Mouse (Mus musculus): ENCODE results near the gene Cd37. TPM values are rescaled to one million over a fixed set of nuclear protein-coding genes. Genes with fewer than 3 reads are reported as not detected.

Gene Cd37
- polyA plus RNA-seq, 1 experiment from 2014 or later: 1.3 TPM

DNA sequence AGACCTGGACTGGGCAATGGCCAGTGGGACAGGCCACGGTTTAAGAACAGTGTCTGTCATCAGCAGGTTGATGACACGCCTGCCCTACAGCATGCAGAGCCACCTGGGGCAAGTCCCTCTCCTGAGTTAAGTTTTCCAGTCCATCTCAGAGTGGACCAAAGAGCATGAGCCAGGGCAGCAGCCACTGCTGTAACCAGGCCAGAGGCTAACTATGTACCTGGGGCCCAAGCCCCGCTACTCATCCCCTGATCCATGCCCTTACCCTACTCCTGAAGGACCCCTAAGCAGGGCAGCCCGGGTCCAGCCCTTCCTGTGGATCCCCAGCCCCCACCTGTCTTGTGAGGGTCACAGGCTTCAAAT, 42.8 kb downstream of the Cd37 start:
- Histone ChIP-seq H3K4me2 (replicated peaks) (no peak overlapping the region), H3K9me3 (no peaks in the 10 kb centered on the region), H3K4me3 (no peak overlapping the region), H3K27me3 (peaks cover 20% of the 10 kb centered on the region), H3K27ac (replicated peaks) (no peak overlapping the region), H3K36me3 (no peaks in the 10 kb centered on the region), H3K4me1 (peaks cover 11% of the 10 kb centered on the region; the same call in 1 of the 2 replicates), H3K9ac (replicated peaks) (no peak overlapping the region)
- 85% methylated on average over 4 of the region's 4 CpGs for WGBS
- no peak for ATAC-seq (ENCODE audit: low FRiP score, low read depth)

- Histone ChIP-seq H3K4me1 (peaks cover 11% of the 10 kb centered on the region; the same call in 1 of the 2 replicates), H3K4me3 (no peak overlapping the region), H3K27me3 (peaks cover 25% of the 10 kb centered on the region), H3K27ac (replicated peaks) (no peak overlapping the region), H3K9me3 (no peaks in the 10 kb centered on the region), H3K4me2 (replicated peaks) (no peak overlapping the region), H3K9ac (replicated peaks) (no peak overlapping the region), H3K36me3 (no peaks in the 10 kb centered on the region)
- no peak for ATAC-seq (ENCODE audit: low FRiP score, low read depth)
- 62% methylated on average over 13 of the region's 13 CpGs for WGBS
Measured at GRCm38 (mm10) chr7:45195341-45196175, 43.4 kb downstream of the Cd37 start.

DNA sequence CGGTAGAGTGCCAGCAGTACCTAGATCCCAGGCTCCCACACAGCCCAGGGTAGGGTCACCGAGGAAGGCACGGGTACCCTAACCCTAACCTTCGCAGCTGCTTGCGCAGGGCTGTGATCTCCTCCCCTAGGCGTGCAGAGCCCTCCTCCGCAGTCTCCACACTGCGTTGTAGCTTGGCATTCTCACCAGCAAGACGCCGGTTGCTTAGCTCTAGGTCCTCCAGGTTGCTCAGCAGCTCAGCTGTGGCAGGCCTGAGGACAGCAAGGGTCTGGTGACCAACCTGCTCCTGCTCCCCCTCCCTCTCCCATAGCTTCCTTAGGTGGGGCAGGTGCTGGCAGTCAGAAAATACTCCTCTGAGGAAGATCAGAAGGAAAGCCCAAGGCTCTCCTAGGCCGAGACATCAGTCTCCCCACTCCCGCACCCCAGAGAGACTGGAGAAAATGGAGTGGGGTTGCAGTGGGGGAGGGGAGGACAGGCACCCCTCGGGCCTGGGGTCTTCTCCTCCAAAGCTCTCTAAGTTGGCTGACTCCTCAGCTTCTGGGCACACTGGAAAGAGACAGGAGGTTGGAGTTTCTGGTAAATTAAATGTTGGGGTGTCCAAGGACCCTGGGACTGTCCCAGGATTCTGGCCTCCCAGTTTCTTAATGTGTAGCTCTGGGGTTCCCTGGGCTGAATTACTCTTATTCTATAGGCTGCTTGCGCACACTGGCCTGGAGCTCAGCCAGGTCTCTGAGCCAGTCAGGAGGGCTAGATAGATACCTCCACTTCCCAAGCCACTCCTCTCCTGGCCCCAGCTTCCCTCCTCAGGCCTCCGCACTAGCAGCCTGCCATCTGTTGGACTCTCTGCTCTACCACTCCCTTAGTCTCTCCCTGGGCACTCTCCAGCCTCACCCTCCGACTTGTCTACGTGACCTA, 44.8 kb downstream of the Cd37 start:
- Histone ChIP-seq H3K4me1 (peaks cover 11% of the 10 kb centered on the region; the same call in 1 of the 2 replicates), H3K36me3 (no peaks in the 10 kb centered on the region), H3K4me3 (no peak overlapping the region), H3K9ac (replicated peaks) (no peak overlapping the region), H3K27ac (replicated peaks) (no peak overlapping the region), H3K27me3 (peaks cover 33% of the 10 kb centered on the region), H3K9me3 (no peaks in the 10 kb centered on the region), H3K4me2 (replicated peaks) (no peak overlapping the region)
- 76% methylated on average over 17 of the region's 17 CpGs for WGBS
- no peak for ATAC-seq (ENCODE audit: low FRiP score, low read depth)

- Histone ChIP-seq H3K27ac (replicated peaks) (no peak overlapping the region), H3K4me3 (no peak overlapping the region), H3K27me3 (peaks cover 39% of the 10 kb centered on the region), H3K36me3 (no peaks in the 10 kb centered on the region), H3K9ac (replicated peaks) (no peak overlapping the region), H3K4me1 (peaks cover 11% of the 10 kb centered on the region; the same call in 1 of the 2 replicates), H3K4me2 (replicated peaks) (no peak overlapping the region), H3K9me3 (no peaks in the 10 kb centered on the region)
- no peak for ATAC-seq (ENCODE audit: low FRiP score, low read depth)
- WGBS: 57% methylated on average over 5 of the region's 5 CpGs
Measured at GRCm38 (mm10) chr7:45193406-45193805, 45.5 kb downstream of the Cd37 start.

DNA sequence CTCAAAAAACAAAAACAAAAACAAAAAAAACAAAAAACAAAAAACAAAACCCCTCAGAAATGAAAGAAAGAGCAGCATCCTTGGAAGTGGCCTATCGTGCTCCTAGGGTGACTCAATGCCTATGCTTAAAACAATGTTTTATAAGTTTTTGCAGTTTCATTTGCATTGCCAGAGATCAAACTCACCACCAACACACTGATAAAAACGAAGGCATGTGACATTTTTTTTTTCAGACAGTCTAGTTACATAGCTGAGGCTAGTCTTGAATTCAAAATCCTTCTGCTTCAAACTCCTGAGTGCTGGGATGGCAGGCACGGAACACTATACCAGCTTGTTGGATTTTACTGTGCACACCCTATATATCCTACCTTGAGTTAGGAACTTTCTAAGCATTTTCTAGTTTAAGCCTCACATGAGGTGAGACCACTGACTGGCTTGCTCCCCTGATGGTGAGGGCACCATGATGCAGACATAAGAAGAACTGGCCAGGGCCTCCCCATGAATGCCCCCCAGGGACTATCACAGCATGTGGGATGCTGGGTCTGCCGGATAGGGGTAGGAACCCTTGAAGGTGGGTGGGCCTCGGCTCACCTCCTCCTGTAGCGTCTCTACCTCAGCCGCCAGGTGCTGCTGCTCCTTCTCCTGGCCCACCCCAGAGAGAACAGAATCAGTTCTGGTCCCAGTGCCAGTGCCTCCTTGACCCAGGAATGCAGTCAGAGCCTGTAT, 46.2 kb downstream of the Cd37 start:
- no peaks in the 10 kb centered on the region for H3K9me3 ChIP-seq
- H3K4me3 ChIP-seq: no peak overlapping the region
- H3K27me3 ChIP-seq: peaks cover 46% of the 10 kb centered on the region
- no peak overlapping the region for H3K4me2 ChIP-seq (replicated peaks)
- 78% methylated on average over 7 of the region's 7 CpGs for WGBS
- no peak for ATAC-seq (ENCODE audit: low FRiP score, low read depth)
- peaks cover 7% of the 10 kb centered on the region; the same call in 1 of the 2 replicates for H3K4me1 ChIP-seq
- no peaks in the 10 kb centered on the region for H3K36me3 ChIP-seq
- no peak overlapping the region for H3K27ac ChIP-seq (replicated peaks)
- H3K9ac ChIP-seq (replicated peaks): no peak overlapping the region; the same call in 1 of the 2 replicates

DNA sequence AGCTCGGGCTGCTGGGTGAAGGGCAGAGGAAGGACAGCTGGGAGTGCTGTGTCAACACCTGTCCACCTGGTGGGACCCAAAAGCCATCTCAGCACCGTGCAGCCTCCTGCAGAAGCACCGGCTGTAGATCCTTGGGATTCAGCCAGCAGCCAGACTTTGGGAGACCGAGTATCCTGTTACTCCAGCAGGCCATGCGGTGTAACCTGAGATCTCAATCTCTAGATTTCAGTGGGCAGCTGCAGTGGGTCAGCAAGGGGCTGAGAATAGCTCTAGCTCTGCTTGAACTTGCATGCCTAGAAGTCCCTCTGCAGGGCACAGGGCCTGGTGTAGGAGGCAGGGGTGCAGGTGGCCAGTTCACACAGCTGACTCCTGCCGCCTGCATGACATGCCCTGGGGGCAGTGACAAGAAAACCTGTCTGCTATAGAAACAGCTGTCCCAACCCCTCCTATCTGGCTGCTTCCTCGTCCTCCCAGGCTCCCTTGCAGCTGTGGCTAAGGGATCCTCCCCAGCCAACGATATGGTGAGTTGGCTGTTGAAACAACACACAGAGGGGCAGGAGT, 47.0 kb downstream of the Cd37 start:
- H3K4me2 ChIP-seq (replicated peaks): no peak overlapping the region
- peaks cover 46% of the 10 kb centered on the region for H3K27me3 ChIP-seq
- 33% methylated on average over 8 of the region's 8 CpGs for WGBS
- no peak overlapping the region for H3K4me3 ChIP-seq
- no peak overlapping the region for H3K27ac ChIP-seq (replicated peaks)
- H3K9ac ChIP-seq (replicated peaks): no peak overlapping the region
- H3K9me3 ChIP-seq: no peaks in the 10 kb centered on the region
- no peaks in the 10 kb centered on the region for H3K36me3 ChIP-seq
- no peak for ATAC-seq (ENCODE audit: low FRiP score, low read depth)
- peaks cover 4% of the 10 kb centered on the region; the same call in 1 of the 2 replicates for H3K4me1 ChIP-seq

DNA sequence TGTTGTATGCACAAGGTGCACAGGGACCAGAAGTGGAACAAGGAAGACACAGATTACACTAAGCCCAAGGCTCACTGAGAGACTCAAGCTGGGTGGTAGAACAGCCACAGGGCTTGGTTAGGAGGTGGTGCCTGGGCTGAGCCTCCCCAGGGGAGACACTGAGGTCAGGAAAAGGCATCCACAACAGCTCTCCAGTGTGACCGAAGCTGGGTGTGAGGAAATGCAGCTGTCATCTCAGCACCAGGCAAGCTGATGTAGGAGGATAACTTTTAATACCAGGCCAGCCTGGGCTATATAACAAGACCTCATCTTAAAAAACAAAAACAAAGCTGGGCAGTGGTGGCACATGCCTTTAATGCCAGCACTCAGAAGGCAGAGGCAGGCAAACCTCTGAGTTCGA, 47.8 kb downstream of the Cd37 start:
- Histone ChIP-seq H3K27me3 (peaks cover 53% of the 10 kb centered on the region), H3K9me3 (no peaks in the 10 kb centered on the region), H3K4me2 (replicated peaks) (no peak overlapping the region), H3K4me3 (no peak overlapping the region), H3K4me1 (peaks cover 4% of the 10 kb centered on the region; the same call in 1 of the 2 replicates), H3K36me3 (no peaks in the 10 kb centered on the region), H3K9ac (replicated peaks) (no peak overlapping the region), H3K27ac (replicated peaks) (no peak overlapping the region)
- ATAC-seq (ENCODE audit: low FRiP score, low read depth): no peak
- 82% methylated on average over 2 of the region's 2 CpGs for WGBS

GRCm38 (mm10) chr7:45190186-45190585, 48.7 kb downstream of the Cd37 start:
- ATAC-seq (ENCODE audit: low FRiP score, low read depth): no peak
- Histone ChIP-seq H3K36me3 (no peaks in the 10 kb centered on the region), H3K4me2 (replicated peaks) (no peak overlapping the region), H3K9ac (replicated peaks) (no peak overlapping the region), H3K4me1 (peaks cover 4% of the 10 kb centered on the region; the same call in 1 of the 2 replicates), H3K9me3 (no peaks in the 10 kb centered on the region), H3K27ac (replicated peaks) (no peak overlapping the region), H3K27me3 (peaks cover 63% of the 10 kb centered on the region), H3K4me3 (no peak overlapping the region)
- 95% methylated on average over 6 of the region's 6 CpGs for WGBS

GRCm38 (mm10) chr7:45189600-45189999, 49.3 kb downstream of the Cd37 start:
- H3K9me3 ChIP-seq: no peaks in the 10 kb centered on the region
- no peak overlapping the region for H3K4me2 ChIP-seq (replicated peaks)
- no peak overlapping the region for H3K4me3 ChIP-seq
- no peak overlapping the region for H3K9ac ChIP-seq (replicated peaks)
- no peak overlapping the region for H3K27ac ChIP-seq (replicated peaks)
- H3K4me1 ChIP-seq: peaks cover 4% of the 10 kb centered on the region; the same call in 1 of the 2 replicates
- 66% methylated on average over 16 of the region's 16 CpGs for WGBS
- H3K36me3 ChIP-seq: no peaks in the 10 kb centered on the region
- ATAC-seq (ENCODE audit: low FRiP score, low read depth): no peak
- H3K27me3 ChIP-seq: peaks cover 69% of the 10 kb centered on the region

DNA sequence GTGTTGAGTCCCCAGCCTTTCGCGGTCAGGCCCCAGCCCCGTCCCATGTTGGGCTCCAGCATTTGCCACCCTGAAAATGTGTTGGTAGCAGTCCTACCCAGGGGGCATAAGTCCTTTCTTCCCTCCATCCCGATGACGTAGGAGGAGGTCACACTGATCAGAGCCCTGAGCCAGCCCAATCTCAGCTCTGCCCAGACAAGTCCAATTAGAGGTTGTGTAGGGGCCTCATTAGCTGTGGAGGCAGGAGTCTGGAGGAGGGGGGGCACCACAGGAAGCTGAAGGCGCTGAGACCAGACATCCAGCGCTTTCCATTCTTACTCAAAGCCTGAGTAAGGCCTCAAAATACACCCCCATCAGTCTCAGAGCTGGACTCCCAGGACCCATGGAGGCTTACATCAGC, 53.0 kb downstream of the Cd37 start:
- Histone ChIP-seq H3K27me3 (peaks cover 93% of the 10 kb centered on the region), H3K36me3 (no peaks in the 10 kb centered on the region), H3K4me2 (replicated peaks) (no peak overlapping the region), H3K4me1 (peaks cover 16% of the 10 kb centered on the region), H3K4me3 (no peak overlapping the region), H3K9me3 (no peaks in the 10 kb centered on the region), H3K27ac (replicated peaks) (no peak overlapping the region), H3K9ac (replicated peaks) (no peak overlapping the region)
- no peak for ATAC-seq (ENCODE audit: low FRiP score, low read depth)
- 70% methylated on average over 7 of the region's 7 CpGs for WGBS

DNA sequence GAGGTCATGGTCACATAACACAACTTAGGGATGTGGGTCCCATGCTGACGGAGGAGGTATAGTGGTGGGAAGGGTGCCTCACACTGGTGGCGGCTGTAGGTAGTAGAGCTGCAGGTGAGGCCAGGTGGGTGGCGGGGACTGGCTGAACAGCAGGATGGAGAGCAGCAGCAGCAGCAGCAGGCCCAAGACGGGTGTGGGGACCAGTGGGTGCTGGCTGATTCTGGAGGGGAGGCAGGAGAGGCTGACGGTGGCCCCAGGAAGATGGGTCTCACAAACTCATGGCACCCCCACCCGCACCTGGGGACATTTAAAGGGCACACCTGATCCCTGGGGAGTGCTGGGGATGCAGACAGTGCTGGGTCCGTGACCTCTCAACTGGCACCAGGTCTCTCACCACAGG, 55.2 kb downstream of the Cd37 start:
- Histone ChIP-seq H3K9me3 (no peaks in the 10 kb centered on the region), H3K27ac (replicated peaks) (no peak overlapping the region), H3K36me3 (no peaks in the 10 kb centered on the region), H3K4me1 (peaks cover 16% of the 10 kb centered on the region), H3K4me3 (no peak overlapping the region), H3K27me3 (peaks cover 96% of the 10 kb centered on the region), H3K4me2 (replicated peaks) (no peak overlapping the region), H3K9ac (replicated peaks) (no peak overlapping the region)
- WGBS: 69% methylated on average over 7 of the region's 7 CpGs
- no peak for ATAC-seq (ENCODE audit: low FRiP score, low read depth)
